Mouse (Mus musculus): ENCODE data around the gene Nufip2. TPM values are rescaled to one million over a fixed set of nuclear protein-coding genes. Genes with fewer than 3 reads are reported as not detected.

The Nufip2 gene
- polyA plus RNA-seq, 1 experiment from 2014 or later: 5.6 TPM

- ATAC-seq (ENCODE audit: insufficient number of reproducible peaks, insufficient read depth, low FRiP score, low TSS enrichment): no peak
- Histone ChIP-seq H3K27ac (peak overlapping the region; percentile 80), H3K36me3 (no peaks in the 10 kb centered on the region), H3K9ac (peak overlapping the region; percentile 4; the same call in 1 of the 2 replicates), H3K27me3 (no peaks in the 10 kb centered on the region), H3K4me3 (no peak overlapping the region), H3K9me3 (no peaks in the 10 kb centered on the region), H3K4me2 (replicated peaks) (no peak overlapping the region), H3K4me1 (peaks cover 40% of the 10 kb centered on the region)
- 43% methylated on average over 9 of the region's 9 CpGs for WGBS
These were observed 104.3 kb downstream of the Nufip2 start for GRCm38 (mm10) chr11:77790286-77790685.

GRCm38 (mm10) chr11:77791241-77791727, 105.3 kb downstream of the Nufip2 start:
- H3K4me1 ChIP-seq: peaks cover 31% of the 10 kb centered on the region
- no peaks in the 10 kb centered on the region for H3K36me3 ChIP-seq
- H3K27ac ChIP-seq: peak overlapping the region; percentile 80
- no peaks in the 10 kb centered on the region for H3K27me3 ChIP-seq
- H3K9ac ChIP-seq: 0 out of 2 replicates have a peak overlapping the region, but pooled peaks have one; percentile 0
- 18% methylated on average over 8 of the region's 8 CpGs for WGBS
- H3K4me3 ChIP-seq: no peak overlapping the region
- ATAC-seq (ENCODE audit: insufficient number of reproducible peaks, insufficient read depth, low FRiP score, low TSS enrichment): peak; percentile 67; the same call in 1 of the 2 replicates
- H3K9me3 ChIP-seq: no peaks in the 10 kb centered on the region
- 0 out of 2 replicates have a peak overlapping the region, but pooled peaks have one; percentile 3 for H3K4me2 ChIP-seq (replicated peaks)

Other genes starting within 250 kb of the Nufip2 start
- 0.15 and 0.22 TPM in 2 replicates for gene Coro6, start 223.7 kb upstream of the Nufip2 start, polyA plus RNA-seq (2016; fragmentation: Nextera tagmentation; extraction: Ambion mirVana)
- gene Ankrd13b, start 196.5 kb upstream of the Nufip2 start, polyA plus RNA-seq (2016; fragmentation: Nextera tagmentation; extraction: Ambion mirVana): 15.0 and 15.5 TPM in 2 replicates
- gene Git1, start 192.6 kb upstream of the Nufip2 start, polyA plus RNA-seq (2016; fragmentation: Nextera tagmentation; extraction: Ambion mirVana): 11.1 and 11.5 TPM in 2 replicates
- gene Abhd15, start 171.0 kb upstream of the Nufip2 start, polyA plus RNA-seq (2016; fragmentation: Nextera tagmentation; extraction: Ambion mirVana): 2.8 and 2.9 TPM in 2 replicates
- gene Trp53i13, start 170.2 kb upstream of the Nufip2 start, polyA plus RNA-seq (2016; fragmentation: Nextera tagmentation; extraction: Ambion mirVana): 52.8 and 55.2 TPM in 2 replicates
- gene Gm10392, start 167.0 kb upstream of the Nufip2 start, polyA plus RNA-seq (2016; fragmentation: Nextera tagmentation; extraction: Ambion mirVana): not detected in 2 replicates
- gene Taok1, start 78.3 kb upstream of the Nufip2 start, polyA plus RNA-seq (2016; fragmentation: Nextera tagmentation; extraction: Ambion mirVana): 14.9 and 15.1 TPM in 2 replicates
- 67.0 and 159 TPM in 2 replicates for gene Cryba1, start 39.1 kb downstream of the Nufip2 start, polyA plus RNA-seq (2016; fragmentation: Nextera tagmentation; extraction: Ambion mirVana)
- 33.2 and 35.0 TPM in 2 replicates for gene Myo18a, start 77.1 kb downstream of the Nufip2 start, polyA plus RNA-seq (2016; fragmentation: Nextera tagmentation; extraction: Ambion mirVana)
- gene Gm10277, start 101.6 kb downstream of the Nufip2 start, polyA plus RNA-seq (2016; fragmentation: Nextera tagmentation; extraction: Ambion mirVana): 1.4 and 2.6 TPM in 2 replicates
- gene Pipox, start 207.9 kb downstream of the Nufip2 start, polyA plus RNA-seq (2016; fragmentation: Nextera tagmentation; extraction: Ambion mirVana): 1.7 and 3.2 TPM in 2 replicates
- 2.0 and 2.4 TPM in 2 replicates for gene Sez6, start 244.6 kb downstream of the Nufip2 start, polyA plus RNA-seq (2016; fragmentation: Nextera tagmentation; extraction: Ambion mirVana)